Mouse (Mus musculus): ENCODE data around the gene Hps6.

The Hps6 gene

DNA sequence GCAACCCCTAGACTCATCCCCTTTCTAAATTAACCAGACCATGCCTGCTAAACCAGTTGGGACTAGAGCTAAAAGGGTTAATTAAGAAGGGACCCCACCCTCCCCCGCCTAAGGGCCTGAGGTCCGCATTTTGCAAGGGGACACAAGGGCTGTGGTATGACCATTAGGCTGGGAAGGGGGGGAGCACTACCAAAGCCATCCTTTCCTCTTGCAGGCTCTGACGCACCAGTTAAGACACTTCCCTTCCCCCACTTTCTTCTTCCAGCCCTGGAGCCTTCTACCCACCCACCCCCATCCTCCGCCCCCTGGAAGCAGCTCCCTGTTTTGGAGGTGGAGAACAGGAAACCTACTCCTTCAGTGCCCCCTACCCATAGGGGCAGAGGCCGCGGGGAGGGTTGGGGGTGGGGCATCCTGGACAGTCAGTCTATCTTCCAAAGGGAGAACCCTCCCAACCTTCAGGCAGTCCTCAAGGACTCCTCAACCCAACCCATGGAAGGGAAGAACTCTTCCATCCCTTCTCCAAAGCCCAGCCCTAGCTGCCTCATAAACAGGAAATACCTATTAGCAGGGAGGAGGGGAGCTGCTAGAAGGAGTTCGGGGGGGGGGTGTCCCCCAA, 42.5 kb downstream of the Hps6 start:
- DNase-seq (ENCODE audit: low spot score), result peak; percentile 26

DNA sequence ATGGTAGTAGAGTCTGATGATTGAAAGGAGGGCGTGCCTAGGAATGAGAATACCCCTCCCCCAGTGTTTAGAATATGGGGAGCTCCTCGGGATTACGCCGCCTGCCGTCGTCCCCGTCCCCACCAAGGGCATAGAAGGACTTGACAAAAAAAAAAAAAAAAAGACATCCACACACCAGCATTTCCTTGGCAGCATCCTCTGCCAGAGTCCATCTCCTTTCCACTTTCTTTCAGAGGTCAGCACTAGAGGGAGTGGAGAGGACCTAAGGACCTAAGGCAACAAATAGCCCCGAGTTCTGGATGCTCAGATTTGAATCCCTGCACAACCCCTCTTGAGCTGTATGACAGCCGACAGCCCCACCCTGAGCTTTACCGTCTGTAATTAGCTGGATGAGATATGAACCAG, 43.3 kb downstream of the Hps6 start:
- no peak for DNase-seq (ENCODE audit: low spot score)

DNA sequence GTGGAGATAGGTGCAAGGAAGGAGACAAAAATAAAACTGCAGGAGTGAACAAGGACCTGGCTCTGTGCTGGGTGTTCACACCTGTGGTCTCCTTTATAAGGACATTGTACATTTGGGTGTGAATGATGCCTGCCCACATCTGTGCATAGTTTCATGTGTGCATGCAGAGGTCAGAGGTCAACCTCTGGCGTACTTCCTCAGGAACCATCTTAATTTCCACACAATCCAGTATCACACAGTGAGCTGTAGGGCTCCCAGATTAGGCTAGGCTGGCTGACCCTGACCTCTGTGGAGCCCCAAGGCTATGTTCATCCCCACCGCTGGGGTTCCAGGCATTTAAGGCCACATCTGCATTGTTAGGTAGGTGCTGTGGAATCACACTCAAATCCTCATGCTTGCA, 44.1 kb downstream of the Hps6 start:
- no peak for DNase-seq (ENCODE audit: low spot score)

DNA sequence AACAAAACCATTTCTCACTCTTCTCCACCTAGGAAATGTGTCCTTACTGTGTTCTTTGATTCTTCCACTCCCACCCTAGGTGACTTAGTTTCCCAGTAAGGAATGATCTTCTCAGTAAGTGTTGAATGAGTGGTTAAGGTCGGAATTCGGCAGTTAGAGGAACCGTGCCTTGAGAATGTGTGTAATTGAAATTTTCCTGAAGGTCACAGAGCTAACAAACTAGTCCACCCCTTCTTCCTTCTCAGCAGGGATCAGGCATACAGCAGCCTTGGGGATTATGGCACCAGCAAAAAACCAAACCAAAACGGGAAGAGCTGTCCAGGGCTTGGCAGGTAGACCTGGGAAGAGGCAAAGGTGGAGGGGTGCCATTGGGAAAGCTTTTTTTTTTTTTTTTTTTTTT, 45.8 kb downstream of the Hps6 start:
- DNase-seq (ENCODE audit: low spot score), result no peak

DNA sequence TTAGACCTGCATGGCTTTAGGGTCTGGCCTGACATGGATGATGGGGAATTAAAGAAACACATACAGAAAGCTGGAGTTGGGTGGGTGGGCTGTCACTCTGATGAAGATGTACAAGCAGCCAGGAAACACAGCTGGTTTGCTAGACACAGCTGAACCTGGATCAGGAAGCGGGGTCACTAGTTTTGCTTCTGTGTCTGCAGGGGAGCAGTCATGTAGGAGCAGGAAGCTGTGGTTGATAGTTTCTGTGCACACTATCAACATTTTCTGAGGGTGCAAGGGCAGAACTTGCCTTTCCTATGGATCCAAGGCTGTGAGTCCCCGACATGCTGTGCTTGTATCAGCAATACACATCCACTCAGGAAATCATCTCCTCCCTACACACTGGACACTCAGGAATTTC, 47.2 kb downstream of the Hps6 start:
- DNase-seq (ENCODE audit: low spot score), result peak; percentile 56

Data from T-cell, adult 2 months (primary cell).